Mouse (Mus musculus): ENCODE measurements around the gene Rita1.

The Rita1 gene

GRCm38 (mm10) chr5:120612442-120612821 lies at the start of gene Rita1, which contains the start of gene Ddx54:
Gene Rita1 (minus strand): TSS chr5:120612589.
Gene Ddx54 (plus strand): TSS chr5:120612739.
- peak; percentile 98 for DNase-seq (ENCODE audit: low spot score in 2 of 2)

- no peak for DNase-seq (ENCODE audit: low spot score in 2 of 2)
Observed at GRCm38 (mm10) chr5:120660816-120661215, 48.4 kb upstream of the Rita1 start.

GRCm38 (mm10) chr5:120656281-120656751 lies 43.9 kb upstream of the Rita1 start:
- DNase-seq (ENCODE audit: low spot score in 2 of 2), result no peak

- DNase-seq (ENCODE audit: low spot score in 2 of 2), result no peak
Observed at GRCm38 (mm10) chr5:120653873-120654272, 41.5 kb upstream of the Rita1 start.

- no peak for DNase-seq (ENCODE audit: low spot score in 2 of 2)
Observed at GRCm38 (mm10) chr5:120652915-120653701, 40.7 kb upstream of the Rita1 start.

GRCm38 (mm10) chr5:120651230-120651629 lies 38.8 kb upstream of the Rita1 start:
- no peak for DNase-seq (ENCODE audit: low spot score in 2 of 2)

GRCm38 (mm10) chr5:120649938-120650337 lies 37.5 kb upstream of the Rita1 start:
- DNase-seq (ENCODE audit: low spot score in 2 of 2), result no peak

GRCm38 (mm10) chr5:120649374-120649933 lies 37.1 kb upstream of the Rita1 start:
- DNase-seq (ENCODE audit: low spot score in 2 of 2), result no peak

- peak; percentile 64 to 89 for DNase-seq (ENCODE audit: low spot score in 2 of 2)
Observed at GRCm38 (mm10) chr5:120648569-120649373, 36.4 kb upstream of the Rita1 start, which contains the start of gene Rasal1. Gene Rasal1 (plus strand): TSS chr5:120648812.

GRCm38 (mm10) chr5:120647814-120648491 lies 35.6 kb upstream of the Rita1 start:
- DNase-seq (ENCODE audit: low spot score in 2 of 2), result no peak

GRCm38 (mm10) chr5:120647361-120647760 lies 35.0 kb upstream of the Rita1 start:
- no peak for DNase-seq (ENCODE audit: low spot score in 2 of 2)

GRCm38 (mm10) chr5:120645851-120646250 lies 33.5 kb upstream of the Rita1 start:
- DNase-seq (ENCODE audit: low spot score in 2 of 2), result no peak

- no peak for DNase-seq (ENCODE audit: low spot score in 2 of 2)
Observed at GRCm38 (mm10) chr5:120644227-120644626, 31.8 kb upstream of the Rita1 start.

- DNase-seq (ENCODE audit: low spot score in 2 of 2), result no peak
Observed at GRCm38 (mm10) chr5:120643365-120644085, 31.1 kb upstream of the Rita1 start.

GRCm38 (mm10) chr5:120640094-120640493 lies 27.7 kb upstream of the Rita1 start:
- DNase-seq (ENCODE audit: low spot score in 2 of 2), result no peak

- DNase-seq (ENCODE audit: low spot score in 2 of 2), result no peak
Observed at GRCm38 (mm10) chr5:120635633-120636032, 23.2 kb upstream of the Rita1 start.

GRCm38 (mm10) chr5:120634860-120635259 lies 22.5 kb upstream of the Rita1 start:
- no peak for DNase-seq (ENCODE audit: low spot score in 2 of 2)

GRCm38 (mm10) chr5:120634131-120634530 lies 21.7 kb upstream of the Rita1 start, which contains the start of gene Cfap73:
Gene Cfap73 (minus strand): TSS chr5:120634235.
- DNase-seq (ENCODE audit: low spot score in 2 of 2), result no peak

GRCm38 (mm10) chr5:120631892-120632291 lies 19.5 kb upstream of the Rita1 start:
- DNase-seq (ENCODE audit: low spot score in 2 of 2), result no peak

GRCm38 (mm10) chr5:120631128-120631527 lies 18.7 kb upstream of the Rita1 start:
- no peak for DNase-seq (ENCODE audit: low spot score in 2 of 2)

GRCm38 (mm10) chr5:120628624-120629023 lies 16.2 kb upstream of the Rita1 start:
- peak in 1 of 2 experiments; percentile 35 for DNase-seq (ENCODE audit: low spot score in 2 of 2)
